Mouse (Mus musculus): ENCODE data around the gene Rab11fip4. TPM values are rescaled to one million over a fixed set of nuclear protein-coding genes. Genes with fewer than 3 reads are reported as not detected.

Rab11fip4 gene
- polyA plus RNA-seq, 1 experiment from 2014 or later: 7.7 TPM

- 80% methylated on average over 6 of the region's 6 CpGs for whole genome bisulfite sequencing
Measured at GRCm38 (mm10) chr11:79715733-79716452, 124.9 kb downstream of the Rab11fip4 start.

GRCm38 (mm10) chr11:79716453-79716749 is 125.4 kb downstream of the Rab11fip4 start:
- no peak for ATAC-seq (ENCODE audit: insufficient number of reproducible peaks, insufficient read depth, low FRiP score, low TSS enrichment, low read depth)
- Histone ChIP-seq H3K4me1 (peaks cover 55% of the 10 kb centered on the region), H3K27ac (no peak overlapping the region), H3K4me2 (no peak overlapping the region), H3K36me3 (no peaks in the 10 kb centered on the region), H3K4me3 (no peak overlapping the region), H3K9ac (no peak overlapping the region), H3K27me3 (peaks cover 23% of the 10 kb centered on the region), H3K9me3 (no peaks in the 10 kb centered on the region)
- 64% methylated on average over 2 of the region's 2 CpGs for WGBS

More at GRCm38 (mm10) chr11:79715733-79716452, 124.9 kb downstream of the Rab11fip4 start:
- no peak overlapping the region for H3K9ac ChIP-seq
- H3K27ac ChIP-seq: no peak overlapping the region
- H3K4me3 ChIP-seq: no peak overlapping the region
- no peaks in the 10 kb centered on the region for H3K36me3 ChIP-seq
- ATAC-seq (ENCODE audit: insufficient number of reproducible peaks, insufficient read depth, low FRiP score, low TSS enrichment, low read depth): no peak
- H3K9me3 ChIP-seq: no peaks in the 10 kb centered on the region
- H3K4me2 ChIP-seq: no peak overlapping the region
- H3K4me1 ChIP-seq: peaks cover 55% of the 10 kb centered on the region
- peaks cover 23% of the 10 kb centered on the region for H3K27me3 ChIP-seq

DNA sequence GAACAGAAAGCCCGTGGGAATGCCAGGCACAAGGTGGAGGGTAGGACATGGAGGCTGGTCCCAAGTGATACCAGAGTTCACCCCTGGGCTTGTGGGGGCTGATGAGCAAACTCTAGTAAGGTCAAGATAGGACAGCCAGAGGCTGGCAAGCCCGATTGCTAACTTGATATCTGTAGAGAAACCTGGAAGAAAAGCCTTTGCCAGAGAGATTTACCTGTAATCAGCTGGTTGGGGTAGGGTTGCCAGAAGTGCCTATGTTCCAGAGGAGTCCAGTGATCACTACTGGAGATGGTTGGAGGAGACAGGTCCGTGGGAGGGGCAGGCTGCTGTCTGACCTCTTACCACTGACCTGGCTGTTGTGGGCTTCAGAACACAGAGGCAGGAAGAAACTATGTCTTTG is 126.3 kb downstream of the Rab11fip4 start:
- H3K36me3 ChIP-seq: no peaks in the 10 kb centered on the region
- H3K27me3 ChIP-seq: peaks cover 16% of the 10 kb centered on the region
- H3K4me2 ChIP-seq: no peak overlapping the region
- 0 out of 2 replicates have a peak overlapping the region, but pooled peaks have one; percentile 3 for H3K9ac ChIP-seq
- no peaks in the 10 kb centered on the region for H3K9me3 ChIP-seq
- no peak overlapping the region for H3K27ac ChIP-seq
- ATAC-seq (ENCODE audit: insufficient number of reproducible peaks, insufficient read depth, low FRiP score, low TSS enrichment, low read depth): no peak
- no peak overlapping the region for H3K4me3 ChIP-seq
- peaks cover 47% of the 10 kb centered on the region for H3K4me1 ChIP-seq
- WGBS: 68% methylated on average over 3 of the region's 3 CpGs

GRCm38 (mm10) chr11:79717801-79718200 is 126.8 kb downstream of the Rab11fip4 start:
- Histone ChIP-seq H3K27ac (no peak overlapping the region), H3K36me3 (no peaks in the 10 kb centered on the region), H3K4me1 (peaks cover 43% of the 10 kb centered on the region), H3K4me2 (no peak overlapping the region), H3K9ac (no peak overlapping the region), H3K9me3 (no peaks in the 10 kb centered on the region), H3K27me3 (peaks cover 11% of the 10 kb centered on the region), H3K4me3 (no peak overlapping the region)
- WGBS: 68% methylated on average over 7 of the region's 7 CpGs
- no peak for ATAC-seq (ENCODE audit: insufficient number of reproducible peaks, insufficient read depth, low FRiP score, low TSS enrichment, low read depth)

- H3K36me3 ChIP-seq: no peaks in the 10 kb centered on the region
- H3K9ac ChIP-seq: no peak overlapping the region
- H3K27ac ChIP-seq: no peak overlapping the region
- no peak overlapping the region for H3K4me3 ChIP-seq
- H3K4me1 ChIP-seq: peaks cover 39% of the 10 kb centered on the region
- peaks cover 7% of the 10 kb centered on the region for H3K27me3 ChIP-seq
- 51% methylated on average over 6 of the region's 6 CpGs for WGBS
- no peak overlapping the region for H3K4me2 ChIP-seq
- no peak for ATAC-seq (ENCODE audit: insufficient number of reproducible peaks, insufficient read depth, low FRiP score, low TSS enrichment, low read depth)
- H3K9me3 ChIP-seq: no peaks in the 10 kb centered on the region
Measured at GRCm38 (mm10) chr11:79718202-79718601, 127.2 kb downstream of the Rab11fip4 start.

- Histone ChIP-seq H3K4me3 (no peak overlapping the region), H3K4me2 (no peak overlapping the region), H3K9ac (no peak overlapping the region), H3K4me1 (peaks cover 35% of the 10 kb centered on the region), H3K27me3 (peaks cover 5% of the 10 kb centered on the region; the same call in 1 of the 2 replicates), H3K9me3 (no peaks in the 10 kb centered on the region), H3K36me3 (no peaks in the 10 kb centered on the region), H3K27ac (no peak overlapping the region)
- no peak for ATAC-seq (ENCODE audit: insufficient number of reproducible peaks, insufficient read depth, low FRiP score, low TSS enrichment, low read depth)
- WGBS: 81% methylated on average over 8 of the region's 8 CpGs
Measured at GRCm38 (mm10) chr11:79718829-79719346, 127.9 kb downstream of the Rab11fip4 start.

DNA sequence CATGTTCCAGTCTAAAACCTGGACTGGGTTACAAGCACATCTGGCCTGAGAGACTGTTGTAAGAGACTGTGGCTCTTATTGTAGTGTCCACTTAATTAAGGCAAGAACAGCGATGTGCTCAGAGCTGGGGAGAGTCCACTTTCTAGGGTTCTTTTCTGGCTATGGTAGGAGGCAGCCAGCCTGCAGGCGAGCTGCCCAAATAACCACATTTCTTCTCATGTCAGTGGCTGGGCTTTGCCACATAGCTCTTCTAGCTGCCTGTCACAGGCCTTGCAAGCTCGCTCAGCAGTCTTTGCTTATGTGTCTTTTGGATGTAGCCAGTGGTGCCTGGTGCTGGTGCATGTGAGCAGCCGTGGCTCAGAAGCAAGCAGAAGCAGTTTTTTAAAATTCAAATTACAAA is 129.7 kb downstream of the Rab11fip4 start:
- 63% methylated on average over 4 of the region's 4 CpGs for WGBS
- Histone ChIP-seq H3K9ac (no peak overlapping the region), H3K36me3 (no peaks in the 10 kb centered on the region), H3K4me2 (no peak overlapping the region), H3K27me3 (no peaks in the 10 kb centered on the region), H3K4me1 (peaks cover 30% of the 10 kb centered on the region), H3K27ac (no peak overlapping the region), H3K4me3 (no peak overlapping the region), H3K9me3 (no peaks in the 10 kb centered on the region)
- ATAC-seq (ENCODE audit: insufficient number of reproducible peaks, insufficient read depth, low FRiP score, low TSS enrichment, low read depth): no peak

DNA sequence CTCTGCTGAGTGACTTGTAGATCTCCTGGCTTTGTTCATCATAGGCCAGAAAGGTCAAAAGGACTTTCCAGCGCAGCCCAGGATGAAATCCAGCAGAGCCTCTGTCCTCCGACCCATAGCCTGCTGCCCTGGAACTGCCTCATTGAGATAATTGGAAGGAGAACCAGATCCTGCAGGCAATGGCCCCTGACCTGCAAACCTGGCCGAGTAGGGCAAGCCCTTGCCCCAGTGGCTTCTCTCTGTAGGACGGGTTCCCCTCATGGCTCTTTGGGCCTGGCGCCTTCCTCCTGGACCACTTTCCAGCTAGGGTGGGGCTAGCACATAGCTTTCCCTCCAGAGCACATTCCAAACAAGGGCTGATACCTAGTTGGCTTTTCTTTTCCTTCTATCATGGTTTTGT is 131.8 kb downstream of the Rab11fip4 start:
- H3K4me3 ChIP-seq: no peak overlapping the region
- H3K9ac ChIP-seq: no peak overlapping the region
- H3K36me3 ChIP-seq: no peaks in the 10 kb centered on the region
- H3K4me1 ChIP-seq: peaks cover 12% of the 10 kb centered on the region
- H3K9me3 ChIP-seq: no peaks in the 10 kb centered on the region
- H3K27me3 ChIP-seq: no peaks in the 10 kb centered on the region
- ATAC-seq (ENCODE audit: insufficient number of reproducible peaks, insufficient read depth, low FRiP score, low TSS enrichment, low read depth): no peak
- 0 out of 2 replicates have a peak overlapping the region, but pooled peaks have one; percentile 16 for H3K27ac ChIP-seq
- no peak overlapping the region for H3K4me2 ChIP-seq
- WGBS: 80% methylated on average over 5 of the region's 5 CpGs

GRCm38 (mm10) chr11:79725005-79725404 is 134.0 kb downstream of the Rab11fip4 start:
- H3K4me2 ChIP-seq: no peak overlapping the region
- no peaks in the 10 kb centered on the region for H3K36me3 ChIP-seq
- no peaks in the 10 kb centered on the region for H3K27me3 ChIP-seq
- 88% methylated on average over 6 of the region's 6 CpGs for WGBS
- H3K9ac ChIP-seq: no peak overlapping the region
- no peak overlapping the region for H3K4me3 ChIP-seq
- peaks cover 13% of the 10 kb centered on the region for H3K4me1 ChIP-seq
- H3K27ac ChIP-seq: no peak overlapping the region
- ATAC-seq (ENCODE audit: insufficient number of reproducible peaks, insufficient read depth, low FRiP score, low TSS enrichment, low read depth): no peak
- H3K9me3 ChIP-seq: no peaks in the 10 kb centered on the region

- no peak overlapping the region for H3K4me3 ChIP-seq
- WGBS: 72% methylated on average over 13 of the region's 13 CpGs
- no peaks in the 10 kb centered on the region for H3K27me3 ChIP-seq
- H3K4me1 ChIP-seq: peaks cover 6% of the 10 kb centered on the region; the same call in 1 of the 2 replicates
- no peak overlapping the region for H3K4me2 ChIP-seq
- 0 out of 2 replicates have a peak overlapping the region, but pooled peaks have one; percentile 17 for H3K9ac ChIP-seq
- no peaks in the 10 kb centered on the region; the same call in 1 of the 2 replicates for H3K36me3 ChIP-seq
- no peaks in the 10 kb centered on the region for H3K9me3 ChIP-seq
- peak; percentile 56; the same call in 1 of the 2 replicates for ATAC-seq (ENCODE audit: insufficient number of reproducible peaks, insufficient read depth, low FRiP score, low TSS enrichment, low read depth)
- H3K27ac ChIP-seq: peak overlapping the region; percentile 57
Measured at GRCm38 (mm10) chr11:79729231-79730047, 138.4 kb downstream of the Rab11fip4 start.

- Histone ChIP-seq H3K4me3 (no peak overlapping the region), H3K4me2 (no peak overlapping the region), H3K4me1 (peaks cover 6% of the 10 kb centered on the region; the same call in 1 of the 2 replicates), H3K9me3 (no peaks in the 10 kb centered on the region), H3K36me3 (no peaks in the 10 kb centered on the region; the same call in 1 of the 2 replicates), H3K27ac (peak overlapping the region; percentile 57; the same call in 1 of the 2 replicates), H3K27me3 (no peaks in the 10 kb centered on the region), H3K9ac (0 out of 2 replicates have a peak overlapping the region, but pooled peaks have one; percentile 17)
- 76% methylated on average over 2 of the region's 2 CpGs for WGBS
- ATAC-seq (ENCODE audit: insufficient number of reproducible peaks, insufficient read depth, low FRiP score, low TSS enrichment, low read depth): no peak
Measured at GRCm38 (mm10) chr11:79730462-79730861, 139.4 kb downstream of the Rab11fip4 start.
